ENCODE assay signal across 9 mouse cellular contexts in genomic region chr14:57372348-57373102, GRCm38 (mm10). TPM values are rescaled to one million over a fixed set of nuclear protein-coding genes. Genes with fewer than 3 reads are reported as not detected.
DNase-seq lines count a peak whose midpoint lies in the region; ATAC-seq and TF ChIP-seq lines count a peak whose summit lies in the region.
"Had no signal": no experiment of that assay in that cellular context is flagged by ENCODE, and none has a peak within 500 bp of the region (broad histone marks: within the 10 kb centered on the region; RNA-seq: fewer than 3 reads in every experiment).

No protein-coding gene starts in this region.

- no peaks in the 10 kb centered on the region for H3K27me3 ChIP-seq in embryonic facial prominence, embryonic 14.5 days (replicated peaks; ENCODE audit: control insufficient read depth, insufficient read depth, low read length)
- H3K27me3 ChIP-seq: liver, embryonic 15.5 days had no signal

- peak; percentile 89 for TF ChIP-seq CTCF in layer of hippocampus, adult 2 months (conservative IDR thresholded peaks at IDR 0.05)

- no peaks in the 10 kb centered on the region for H3K36me3 ChIP-seq in ES-E14 (ENCODE audit: control insufficient read depth, insufficient read depth, low read length, poor library complexity, severe bottlenecking)
- H3K36me3 ChIP-seq in embryonic facial prominence, embryonic 14.5 days (ENCODE audit: control insufficient read depth, insufficient read depth, low read length), result no peaks in the 10 kb centered on the region
- H3K36me3 ChIP-seq: liver, embryonic 15.5 days had no signal

- no peaks in the 10 kb centered on the region for H3K9me3 ChIP-seq in ES-E14 (ENCODE audit: control insufficient read depth, insufficient read depth, low read depth, low read length)
- no peaks in the 10 kb centered on the region for H3K9me3 ChIP-seq in embryonic facial prominence, embryonic 14.5 days (ENCODE audit: control insufficient read depth, low read length)
- H3K9me3 ChIP-seq: liver, embryonic 15.5 days had no signal

- no peak overlapping the region for H3K4me2 ChIP-seq in embryonic facial prominence, embryonic 14.5 days (ENCODE audit: low read depth, low read length)
- H3K4me2 ChIP-seq: liver, embryonic 15.5 days had no signal

- no peak overlapping the region for H3K9ac ChIP-seq in ES-E14 (ENCODE audit: insufficient read depth, low read depth, low read length, poor library complexity, severe bottlenecking)
- no peak overlapping the region for H3K9ac ChIP-seq in embryonic facial prominence, embryonic 14.5 days (ENCODE audit: low read depth, low read length)
- H3K9ac ChIP-seq: liver, embryonic 15.5 days had no signal

- intact Hi-C loops in heart, postnatal 36 days (cut with DNase I), result loop anchor here (1.0 to 10.0 kb wide), 4 partner anchors 37 to 542 kb away; no protein-coding TSS in a partner anchor

- DNase-seq in ES-E14 (ENCODE audit: low read depth, low spot score), result peak; percentile 65
- DNase-seq in adrenal gland, postnatal 36 days, result peak; percentile 59 to 75
- peak; percentile 86 for DNase-seq in embryonic facial prominence, embryonic 14.5 days (ENCODE audit: low spot score)
- peak; percentile 75 to 76 for DNase-seq in heart, postnatal 36 days
- DNase-seq in layer of hippocampus, adult 2 months (ENCODE audit: low spot score in 2 of 2), result peak; percentile 78 to 87
- DNase-seq in lung, postnatal 10 days, result peak; percentile 85
- DNase-seq in retina, embryonic 14.5 days (ENCODE audit: low spot score), result peak; percentile 92
- DNase-seq in urinary bladder, postnatal 36 days (ENCODE audit: low spot score in 2 of 2), result peak; percentile 43 to 70

- H3K4me1 ChIP-seq in ES-E14 (ENCODE audit: control insufficient read depth in 2 of 2, insufficient read depth in 2 of 2, low read length in 2 of 2, poor library complexity in 1 of 2), result no peaks in the 10 kb centered on the region
- no peaks in the 10 kb centered on the region for H3K4me1 ChIP-seq in embryonic facial prominence, embryonic 14.5 days (ENCODE audit: control insufficient read depth, insufficient read depth, low read length)

- peak; percentile 64 for ATAC-seq in embryonic facial prominence, embryonic 14.5 days (ENCODE audit: low read depth)

- 44% methylated on average over 8 of the region's 8 CpGs for WGBS in embryonic facial prominence, embryonic 14.5 days

- H3K27ac ChIP-seq in ES-E14 (ENCODE audit: insufficient read depth, low read depth, low read length, poor library complexity, severe bottlenecking), result no peak overlapping the region
- no peak overlapping the region for H3K27ac ChIP-seq in embryonic facial prominence, embryonic 14.5 days (replicated peaks; ENCODE audit: low read depth, low read length)
- H3K27ac ChIP-seq in layer of hippocampus, adult 2 months, result no peak overlapping the region
- H3K27ac ChIP-seq: liver, embryonic 15.5 days had no signal

- in situ Hi-C loops in ES-E14 (cut with MboI; ENCODE audit: low sequenced_read_pairs in 2 of 2, unreplicated experiment in 2 of 2), result no loop called here

- no peak overlapping the region for H3K4me3 ChIP-seq in ES-E14 (ENCODE audit: insufficient read depth in 1 of 2, low read depth in 1 of 2, low read length in 2 of 2, poor library complexity in 1 of 2, severe bottlenecking in 1 of 2)
- no peak overlapping the region for H3K4me3 ChIP-seq in embryonic facial prominence, embryonic 14.5 days (ENCODE audit: low read depth, low read length)
- no peak overlapping the region for H3K4me3 ChIP-seq in layer of hippocampus, adult 2 months
- H3K4me3 ChIP-seq: liver, embryonic 15.5 days had no signal

TF ChIP-seq in ES-E14, 5 proteins besides CTCF, POLR2A, EP300 and RAD21:
- no peak for TF ChIP-seq ZNF384 (IDR thresholded peaks at IDR 0.05; ENCODE audit: low read depth, low read length)
- TF ChIP-seq CHD2 (IDR thresholded peaks at IDR 0.05; ENCODE audit: low read depth, low read length), result no peak
- TF ChIP-seq MAFK (IDR thresholded peaks at IDR 0.05; ENCODE audit: insufficient read depth, low read depth, low read length), result no peak
- no peak for TF ChIP-seq ZC3H11A (IDR thresholded peaks at IDR 0.05; ENCODE audit: borderline replicate concordance, low read depth, low read length)
- no peak for TF ChIP-seq HCFC1 (IDR thresholded peaks at IDR 0.05; ENCODE audit: borderline replicate concordance, insufficient read depth, low read length)

RNA-seq across cellular contexts. Expression of gene Cryl1, which starts 25.8 kb away (rescaled TPM):
- total RNA-seq in ES-E14 (2012; rRNA removed), result 4.1 and 8.4 TPM in 2 replicates
- 10 to 100 TPM; 12.7 to 18.4 TPM for total RNA-seq in adrenal gland, postnatal 36 days (2021)
- 32.0 and 37.0 TPM in 2 replicates for polyA plus RNA-seq in embryonic facial prominence, embryonic 14.5 days (2014; fragmentation: Nextera tagmentation; extraction: Ambion mirVana)
- total RNA-seq in heart, postnatal 36 days (2021), result 1 to 10 TPM; 5.2 to 6.3 TPM
- total RNA-seq in layer of hippocampus, adult 2 months (2021), result 10 to 100 TPM; 18.2 to 21.5 TPM

RNA-seq across cellular contexts. Expression of gene Ift88, which starts 51.3 kb away (rescaled TPM):
- total RNA-seq in ES-E14 (2012; rRNA removed), result 3.6 and 11.0 TPM in 2 replicates
- total RNA-seq in adrenal gland, postnatal 36 days (2021), result 10 to 100 TPM; 10.2 to 12.2 TPM
- polyA plus RNA-seq in embryonic facial prominence, embryonic 14.5 days (2014; fragmentation: Nextera tagmentation; extraction: Ambion mirVana), result 16.4 and 17.4 TPM in 2 replicates
- total RNA-seq in heart, postnatal 36 days (2021), result 1 to 10 TPM; 5.7 to 7.2 TPM
- 10 to 100 TPM; 14.8 to 17.7 TPM for total RNA-seq in layer of hippocampus, adult 2 months (2021)
